Mouse (Mus musculus) kidney, postnatal 0 days (tissue): ENCODE results near the gene Nrg3. TPM values are rescaled to one million over a fixed set of nuclear protein-coding genes. Genes with fewer than 3 reads are reported as not detected.
"Not testable (repeated sequence)": the region's sequence is repeated elsewhere in the genome, so short reads cannot be mapped to it uniquely, and the experiment has no call there.

Source experiments
- ATAC-seq: fragments of 200-750 bp; cut with Nextera tagmentation; replicated peaks from 2 replicates; pipeline ENCODE4 v1.8.0; 2017; ENCODE audit warnings: low read depth, moderate number of reproducible peaks, moderate TSS enrichment, moderate library complexity; ENCODE audit not compliant: low FRiP score
- DNase-seq: peaks from one replicate; pipeline ENCODE4 v3.0.0-alpha.2; 2016; ENCODE audit warnings: low spot score
- H3K27ac ChIP-seq: fragments of 300-500 bp; sonication (generic); 2 replicates; pipeline ENCODE4 v1.5.1; 2014; ENCODE audit warnings: mild to moderate bottlenecking
- H3K27me3 ChIP-seq: fragments of 300-500 bp; sonication (generic); 2 replicates; pipeline ENCODE4 v1.6.1; 2014; ENCODE audit warnings: low read length, mixed read lengths; ENCODE audit not compliant: insufficient read depth
- H3K36me3 ChIP-seq: fragments of 300-500 bp; sonication (generic); 2 replicates; pipeline ENCODE4 v1.6.1; 2014; ENCODE audit warnings: low read length, mixed read lengths; ENCODE audit not compliant: insufficient read depth
- H3K4me1 ChIP-seq: fragments of 300-500 bp; sonication (generic); replicated peaks from 2 replicates; pipeline ENCODE4 v1.6.1; 2014; ENCODE audit warnings: antibody characterized with exemption, low read length, mixed read lengths; ENCODE audit not compliant: insufficient read depth
- H3K4me2 ChIP-seq: fragments of 300-500 bp; sonication (generic); 2 replicates; pipeline ENCODE4 v1.6.1; 2014; ENCODE audit warnings: mild to moderate bottlenecking, low read length, moderate library complexity, mixed read lengths
- H3K4me3 ChIP-seq: fragments of 300-500 bp; sonication (generic); replicated peaks from 2 replicates; pipeline ENCODE4 v1.5.1; 2014; ENCODE audit warnings: low read depth, low read length
- H3K9ac ChIP-seq: fragments of 300-500 bp; sonication (generic); 2 replicates; pipeline ENCODE4 v1.6.1; 2014; ENCODE audit warnings: low read depth, low read length
- H3K9me3 ChIP-seq: fragments of 300-500 bp; sonication (generic); replicated peaks from 2 replicates; pipeline ENCODE4 v1.6.1; 2016; ENCODE audit warnings: low read length, inconsistent platforms, mixed read lengths
- CTCF ChIP-seq: IDR thresholded peaks from 2 replicates; pipeline ENCODE4 v1.5.1; 2016; ENCODE audit warnings: antibody characterized with exemption, low read depth, mild to moderate bottlenecking, moderate library complexity
- WGBS: fragments of 180-500 bp; shearing (Covaris S2); extraction: QIAGEN DNeasy Blood & Tissue Kit; methylation state at CpG from one replicate; pipeline ENCODE4 v1.1.7; 2014; 5-methylcytosine and 5-hydroxymethylcytosine counted together
- polyA plus RNA-seq: library from polyadenylated mRNA; unstranded; fragments of >200 nt; fragmentation: Nextera tagmentation; extraction: Ambion mirVana; gene quantifications from 2 replicates; pipeline ENCODE4 v1.2.1, GENCODE M21; 2015

Gene Nrg3
- polyA plus RNA-seq, 1 experiment from 2014 or later: 0.20 TPM

GRCm38 (mm10) chr14:39155462-39155861 is 317.4 kb downstream of the Nrg3 start:
- no peaks in the 10 kb centered on the region for H3K9me3 ChIP-seq

GRCm38 (mm10) chr14:39129766-39130165 is 343.1 kb downstream of the Nrg3 start:
- no peak overlapping the region for H3K4me3 ChIP-seq
- ATAC-seq (no peak), DNase-seq (no peak)
- H3K9me3 ChIP-seq: no peaks in the 10 kb centered on the region
- no peaks in the 10 kb centered on the region for H3K27me3 ChIP-seq
- H3K36me3 ChIP-seq: no peaks in the 10 kb centered on the region
- H3K27ac ChIP-seq: no peak overlapping the region
- no peak overlapping the region for H3K4me2 ChIP-seq
- H3K9ac ChIP-seq: no peak overlapping the region
- whole genome bisulfite sequencing: 63% methylated on average over 2 of the region's 2 CpGs
- no peaks in the 10 kb centered on the region for H3K4me1 ChIP-seq
- no peak for TF ChIP-seq CTCF

More at GRCm38 (mm10) chr14:39155462-39155861, 317.4 kb downstream of the Nrg3 start:
- Histone ChIP-seq H3K4me3 (no peak overlapping the region), H3K4me2 (no peak overlapping the region), H3K4me1 (no peaks in the 10 kb centered on the region), H3K27ac (no peak overlapping the region), H3K27me3 (no peaks in the 10 kb centered on the region), H3K36me3 (no peaks in the 10 kb centered on the region), H3K9ac (no peak overlapping the region)
- no peak for DNase-seq
- WGBS: 34% methylated on average over 1 of the region's 1 CpGs
- no peak for TF ChIP-seq CTCF
- no peak for ATAC-seq

- Histone ChIP-seq H3K9me3 (no peaks in the 10 kb centered on the region), H3K27me3 (no peaks in the 10 kb centered on the region), H3K9ac (no peak overlapping the region), H3K4me3 (no peak overlapping the region), H3K4me2 (no peak overlapping the region), H3K4me1 (no peaks in the 10 kb centered on the region), H3K27ac (no peak overlapping the region), H3K36me3 (no peaks in the 10 kb centered on the region)
- 65% methylated on average over 3 of the region's 3 CpGs for WGBS
- no peak for TF ChIP-seq CTCF
- DNase-seq (no peak), ATAC-seq (no peak)
These were observed 354.9 kb downstream of the Nrg3 start for GRCm38 (mm10) chr14:39117977-39118376.

GRCm38 (mm10) chr14:39116522-39117231 is 356.2 kb downstream of the Nrg3 start:
- H3K27ac ChIP-seq, H3K9me3 ChIP-seq, H3K36me3 ChIP-seq, H3K9ac ChIP-seq, H3K4me1 ChIP-seq, H3K4me2 ChIP-seq, H3K27me3 ChIP-seq, H3K4me3 ChIP-seq, ATAC-seq, DNase-seq: not testable (repeated sequence)
- WGBS: 56% methylated on average over 3 of the region's 3 CpGs

GRCm38 (mm10) chr14:39109566-39109965 is 363.3 kb downstream of the Nrg3 start:
- Histone ChIP-seq H3K9ac (no peak overlapping the region), H3K27ac (no peak overlapping the region), H3K4me3 (no peak overlapping the region), H3K4me2 (no peak overlapping the region), H3K36me3 (no peaks in the 10 kb centered on the region), H3K4me1 (no peaks in the 10 kb centered on the region), H3K27me3 (no peaks in the 10 kb centered on the region), H3K9me3 (no peaks in the 10 kb centered on the region)
- no peak for DNase-seq
- TF ChIP-seq CTCF: no peak
- 70% methylated on average over 3 of the region's 3 CpGs for WGBS
- ATAC-seq: no peak

GRCm38 (mm10) chr14:39106776-39107175 is 366.1 kb downstream of the Nrg3 start:
- H3K4me1 ChIP-seq: no peaks in the 10 kb centered on the region
- 83% methylated on average over 3 of the region's 3 CpGs for WGBS
- H3K9ac ChIP-seq: no peak overlapping the region
- ATAC-seq: no peak
- no peaks in the 10 kb centered on the region for H3K9me3 ChIP-seq
- TF ChIP-seq CTCF: no peak
- H3K27ac ChIP-seq: no peak overlapping the region
- no peak for DNase-seq
- no peaks in the 10 kb centered on the region for H3K27me3 ChIP-seq
- H3K4me2 ChIP-seq: no peak overlapping the region
- no peak overlapping the region for H3K4me3 ChIP-seq
- no peaks in the 10 kb centered on the region for H3K36me3 ChIP-seq

GRCm38 (mm10) chr14:39095219-39095618 is 377.7 kb downstream of the Nrg3 start:
- TF ChIP-seq CTCF: no peak
- no peak for DNase-seq
- no peaks in the 10 kb centered on the region for H3K36me3 ChIP-seq
- H3K9ac ChIP-seq: no peak overlapping the region
- no peaks in the 10 kb centered on the region for H3K4me1 ChIP-seq
- H3K9me3 ChIP-seq: no peaks in the 10 kb centered on the region
- no peak for ATAC-seq
- H3K27ac ChIP-seq: no peak overlapping the region
- 53% methylated on average over 1 of the region's 1 CpGs for WGBS
- no peak overlapping the region for H3K4me2 ChIP-seq
- no peak overlapping the region for H3K4me3 ChIP-seq
- H3K27me3 ChIP-seq: no peaks in the 10 kb centered on the region
